19 mouse cellular contexts compared by ENCODE assay signal in the genomic region with DNA sequence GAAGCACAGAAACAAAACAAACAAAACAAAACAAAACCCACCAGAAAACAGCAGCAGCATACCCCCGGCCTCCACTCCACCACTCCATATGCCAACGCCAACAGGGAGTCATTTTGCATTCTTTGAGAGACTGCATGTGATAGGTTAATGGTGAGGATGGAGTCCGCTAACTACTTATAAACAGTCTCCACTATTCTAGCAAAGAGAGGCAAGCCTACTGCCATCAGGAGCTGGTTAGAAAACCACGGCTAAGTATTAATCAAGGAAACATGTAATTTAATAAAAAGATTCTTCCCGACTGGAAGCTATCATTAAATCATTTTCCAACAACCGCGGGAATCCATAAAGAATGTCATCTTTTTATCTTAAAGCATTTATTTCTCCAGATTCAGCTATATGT.
"Had no signal": no experiment of that assay in that cellular context is flagged by ENCODE, and none has a peak within 500 bp of the region (broad histone marks: within the 10 kb centered on the region; RNA-seq: fewer than 3 reads in every experiment).

No protein-coding gene starts in this region.

- H3K4me3 ChIP-seq: megakaryocyte, embryonic 14.5 days; midbrain, embryonic 13.5 days; midbrain, embryonic 15.5 days; neural tube, embryonic 13.5 days; neural tube, embryonic 15.5 days had no signal

- H3K9ac ChIP-seq: lung, embryonic 14.5 days; midbrain, embryonic 13.5 days; midbrain, embryonic 15.5 days; neural tube, embryonic 13.5 days; neural tube, embryonic 15.5 days had no signal

- H3K4me2 ChIP-seq: lung, embryonic 14.5 days; midbrain, embryonic 11.5 days; midbrain, embryonic 13.5 days; midbrain, embryonic 15.5 days; neural tube, embryonic 13.5 days; neural tube, embryonic 15.5 days had no signal

- H3K27me3 ChIP-seq: megakaryocyte, embryonic 14.5 days; midbrain, embryonic 13.5 days; midbrain, embryonic 15.5 days; neural tube, embryonic 13.5 days; neural tube, embryonic 15.5 days had no signal

- H3K36me3 ChIP-seq: midbrain, embryonic 13.5 days; midbrain, embryonic 15.5 days; neural tube, embryonic 13.5 days; neural tube, embryonic 15.5 days had no signal

- DNase-seq: lung, adult 18-20 months; lung, embryonic 14.5 days; lung, postnatal 14 days; lung, postnatal 36 days; retina, postnatal 1 day; right cerebral cortex, adult 18-20 months; right cerebral cortex, postnatal 25 days; right cerebral cortex, postnatal 4 days; spleen, adult 18-20 months; thymus, adult 18-20 months; thymus, postnatal 14 days; thymus, postnatal 36 days had no signal

- H3K4me1 ChIP-seq: megakaryocyte, embryonic 14.5 days; midbrain, embryonic 13.5 days; midbrain, embryonic 15.5 days; neural tube, embryonic 13.5 days; neural tube, embryonic 15.5 days had no signal

- ATAC-seq: midbrain, embryonic 13.5 days; midbrain, embryonic 15.5 days had no signal

- H3K9me3 ChIP-seq: midbrain, embryonic 13.5 days; midbrain, embryonic 15.5 days; neural tube, embryonic 13.5 days; neural tube, embryonic 15.5 days had no signal

- H3K27ac ChIP-seq: macrophage; midbrain, embryonic 13.5 days; midbrain, embryonic 15.5 days; neural tube, embryonic 13.5 days; neural tube, embryonic 15.5 days had no signal
